Mouse (Mus musculus) stomach, postnatal 0 days (tissue): Measurements from ENCODE around the gene Tgfb3. TPM values are rescaled to one million over a fixed set of nuclear protein-coding genes. Genes with fewer than 3 reads are reported as not detected.

Experiments used
- ATAC-seq: fragments of 200-750 bp; cut with Nextera tagmentation; 2 replicates; pipeline ENCODE4 v1.8.0; 2017; ENCODE audit not compliant: low FRiP score, low TSS enrichment
- DNase-seq: peaks from one replicate; pipeline ENCODE4 v3.0.0-alpha.2; 2016; ENCODE audit warnings: low spot score
- H3K27ac ChIP-seq: fragments of 300-500 bp; sonication (generic); replicated peaks from 2 replicates; pipeline ENCODE4 v1.5.1; 2014; ENCODE audit warnings: mild to moderate bottlenecking, control low read depth
- H3K27me3 ChIP-seq: fragments of 300-500 bp; sonication (generic); 2 replicates; pipeline ENCODE4 v1.6.1; 2014; ENCODE audit warnings: low read length; ENCODE audit not compliant: control insufficient read depth, insufficient read depth
- H3K36me3 ChIP-seq: fragments of 300-500 bp; sonication (generic); 2 replicates; pipeline ENCODE4 v1.6.1; 2014; ENCODE audit warnings: low read length, mixed read lengths; ENCODE audit not compliant: control insufficient read depth, insufficient read depth
- H3K4me1 ChIP-seq: fragments of 300-500 bp; sonication (generic); replicated peaks from 2 replicates; pipeline ENCODE4 v1.6.1; 2014; ENCODE audit warnings: antibody characterized with exemption; ENCODE audit not compliant: control insufficient read depth, insufficient read depth
- H3K4me2 ChIP-seq: fragments of 300-500 bp; sonication (generic); replicated peaks from 2 replicates; pipeline ENCODE4 v1.6.1; 2014; ENCODE audit warnings: low read depth, mild to moderate bottlenecking, control low read depth, moderate library complexity
- H3K4me3 ChIP-seq: fragments of 300-500 bp; sonication (generic); 2 replicates; pipeline ENCODE4 v1.5.1; 2014; ENCODE audit warnings: low read depth, low read length, control low read depth
- H3K9ac ChIP-seq: fragments of 300-500 bp; sonication (generic); 2 replicates; pipeline ENCODE4 v1.6.1; 2014; ENCODE audit warnings: mild to moderate bottlenecking, low read length, control low read depth, mixed read lengths
- H3K9me3 ChIP-seq: fragments of 300-500 bp; sonication (generic); 2 replicates; pipeline ENCODE4 v1.6.1; 2016; ENCODE audit warnings: low read length; ENCODE audit not compliant: control insufficient read depth
- CTCF ChIP-seq: IDR thresholded peaks from 2 replicates; pipeline ENCODE4 v1.5.1; 2016; ENCODE audit warnings: antibody characterized with exemption, low read depth, mild to moderate bottlenecking, moderate library complexity
- EP300 ChIP-seq: optimal IDR thresholded peaks from 2 replicates; pipeline ENCODE3; 2016; ENCODE audit warnings: antibody characterized with exemption
- WGBS: fragments of 180-500 bp; shearing (Covaris S2); extraction: QIAGEN DNeasy Blood & Tissue Kit; methylation state at CpG from one replicate; pipeline ENCODE4 v1.1.7; 2014; 5-methylcytosine and 5-hydroxymethylcytosine counted together
- polyA plus RNA-seq: library from polyadenylated mRNA; unstranded; fragments of >200 nt; fragmentation: Nextera tagmentation; extraction: Ambion mirVana; gene quantifications from 2 replicates; pipeline ENCODE4 v1.2.1, GENCODE M21; 2015

Tgfb3 gene
- polyA plus RNA-seq, 1 experiment from 2014 or later: 9.4 TPM

DNA sequence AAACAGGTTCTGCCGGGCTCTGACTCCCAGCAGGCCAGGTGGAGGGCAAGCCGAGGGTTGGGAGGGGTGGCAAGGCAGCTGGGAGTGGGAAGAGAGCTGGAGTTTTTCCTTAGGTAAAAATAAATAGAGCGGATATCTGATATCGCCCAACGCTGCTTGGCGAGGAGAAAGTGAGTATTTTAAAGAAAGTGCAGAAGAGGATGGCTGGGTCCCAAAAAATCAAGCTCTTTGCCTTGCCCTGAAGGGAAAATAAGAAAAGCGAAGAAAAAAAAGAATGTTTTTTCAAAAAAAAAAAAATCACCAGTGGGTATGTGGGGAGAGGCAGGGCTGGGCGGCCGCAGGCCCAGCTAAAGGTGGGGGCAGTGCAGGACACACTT is 677 bp downstream of the Tgfb3 start:
- Histone ChIP-seq H3K4me1 (no peaks in the 10 kb centered on the region; the same call in 1 of the 2 replicates), H3K27ac (peak overlapping the region; percentile 93), H3K9me3 (no peaks in the 10 kb centered on the region), H3K4me2 (peak overlapping the region; percentile 93), H3K9ac (peak overlapping the region; percentile 58), H3K4me3 (peak overlapping the region; percentile 54), H3K27me3 (no peaks in the 10 kb centered on the region), H3K36me3 (no peaks in the 10 kb centered on the region)
- DNase-seq (no peak), ATAC-seq (no peak)
- no peak for TF ChIP-seq CTCF
- TF ChIP-seq EP300: no peak
- 14% methylated on average over 9 of the region's 9 CpGs for WGBS

DNA sequence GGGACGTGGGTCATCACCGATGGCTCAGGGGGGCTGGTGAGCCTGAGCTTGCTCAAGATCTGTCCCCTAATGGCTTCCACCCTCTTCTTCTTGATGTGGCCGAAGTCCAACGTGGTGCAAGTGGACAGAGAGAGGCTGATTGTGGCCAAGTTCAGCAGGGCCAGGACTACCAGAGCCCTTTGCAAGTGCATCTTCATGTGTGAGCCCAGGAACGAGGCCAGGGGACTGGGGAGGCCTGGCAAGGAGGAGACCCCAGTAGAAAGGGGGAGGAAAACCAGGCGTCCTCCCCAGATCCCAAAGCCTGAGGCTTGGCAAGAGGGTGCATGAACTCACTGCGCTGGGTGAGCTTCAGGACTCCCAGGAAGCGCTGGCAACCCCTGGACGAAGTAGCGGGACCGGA is 1.1 kb downstream of the Tgfb3 start:
- no peak for DNase-seq
- peak overlapping the region; percentile 53 for H3K9ac ChIP-seq
- WGBS: 32% methylated on average over 11 of the region's 11 CpGs

DNA sequence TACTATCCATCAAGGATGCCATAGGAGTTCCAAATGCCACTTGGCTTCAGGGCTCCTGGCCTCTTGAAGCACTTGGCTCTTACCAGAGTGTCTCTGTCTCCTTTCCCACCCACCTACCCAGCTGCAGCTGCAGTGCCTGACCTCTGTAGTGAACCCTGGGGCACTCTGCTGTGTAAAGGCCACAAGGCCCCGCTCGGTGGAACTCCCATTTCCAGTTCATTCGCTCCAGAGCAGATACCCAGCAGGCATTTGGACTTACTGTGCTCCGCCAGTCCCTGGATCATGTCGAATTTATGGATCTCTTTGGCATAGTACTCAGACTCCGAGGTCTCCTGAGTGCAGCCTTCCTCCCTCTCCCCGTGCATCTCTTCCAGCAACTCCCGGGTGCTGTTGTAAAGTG is 1.5 kb downstream of the Tgfb3 start:
- H3K9me3 ChIP-seq: no peaks in the 10 kb centered on the region
- no peak for ATAC-seq
- TF ChIP-seq EP300: no peak
- no peak for TF ChIP-seq CTCF
- no peak overlapping the region; the same call in 1 of the 2 replicates for H3K27ac ChIP-seq
- no peaks in the 10 kb centered on the region for H3K27me3 ChIP-seq
- H3K9ac ChIP-seq: peak overlapping the region; percentile 53; the same call in 1 of the 2 replicates
- peak overlapping the region; percentile 93 for H3K4me2 ChIP-seq
- 47% methylated on average over 8 of the region's 8 CpGs for WGBS
- DNase-seq: no peak
- H3K4me1 ChIP-seq: no peaks in the 10 kb centered on the region; the same call in 1 of the 2 replicates
- peak overlapping the region; percentile 54 for H3K4me3 ChIP-seq
- no peaks in the 10 kb centered on the region for H3K36me3 ChIP-seq

More for the DNA sequence above, 1.1 kb downstream of the Tgfb3 start:
- no peaks in the 10 kb centered on the region for H3K27me3 ChIP-seq
- no peak for ATAC-seq
- H3K4me3 ChIP-seq: peak overlapping the region; percentile 54
- H3K4me2 ChIP-seq: peak overlapping the region; percentile 93
- no peaks in the 10 kb centered on the region for H3K9me3 ChIP-seq
- H3K36me3 ChIP-seq: no peaks in the 10 kb centered on the region
- H3K4me1 ChIP-seq: no peaks in the 10 kb centered on the region; the same call in 1 of the 2 replicates
- H3K27ac ChIP-seq: peak overlapping the region; percentile 93; the same call in 1 of the 2 replicates
- TF ChIP-seq CTCF: no peak
- TF ChIP-seq EP300: no peak

GRCm38 (mm10) chr12:86076321-86076901 is 2.4 kb downstream of the Tgfb3 start:
- no peaks in the 10 kb centered on the region for H3K27me3 ChIP-seq
- no peaks in the 10 kb centered on the region for H3K9me3 ChIP-seq
- DNase-seq: peak; percentile 25
- no peak overlapping the region for H3K27ac ChIP-seq
- TF ChIP-seq EP300 (no peak), CTCF (peak; percentile 57)
- peak overlapping the region; percentile 93 for H3K4me2 ChIP-seq
- H3K4me3 ChIP-seq: peak overlapping the region; percentile 54
- H3K36me3 ChIP-seq: no peaks in the 10 kb centered on the region
- no peaks in the 10 kb centered on the region; the same call in 1 of the 2 replicates for H3K4me1 ChIP-seq
- no peak for ATAC-seq
- WGBS: 18% methylated on average over 13 of the region's 13 CpGs
- peak overlapping the region; percentile 28 for H3K9ac ChIP-seq

GRCm38 (mm10) chr12:86075358-86075757 is 3.5 kb downstream of the Tgfb3 start:
- no peaks in the 10 kb centered on the region for H3K36me3 ChIP-seq
- ATAC-seq (no peak), DNase-seq (no peak)
- no peaks in the 10 kb centered on the region for H3K9me3 ChIP-seq
- H3K27me3 ChIP-seq: no peaks in the 10 kb centered on the region
- no peaks in the 10 kb centered on the region; the same call in 1 of the 2 replicates for H3K4me1 ChIP-seq
- WGBS: 85% methylated on average over 7 of the region's 7 CpGs
- no peak overlapping the region for H3K4me2 ChIP-seq
- no peak overlapping the region for H3K9ac ChIP-seq
- H3K27ac ChIP-seq: no peak overlapping the region
- TF ChIP-seq EP300 (no peak), CTCF (no peak)
- no peak overlapping the region for H3K4me3 ChIP-seq

DNA sequence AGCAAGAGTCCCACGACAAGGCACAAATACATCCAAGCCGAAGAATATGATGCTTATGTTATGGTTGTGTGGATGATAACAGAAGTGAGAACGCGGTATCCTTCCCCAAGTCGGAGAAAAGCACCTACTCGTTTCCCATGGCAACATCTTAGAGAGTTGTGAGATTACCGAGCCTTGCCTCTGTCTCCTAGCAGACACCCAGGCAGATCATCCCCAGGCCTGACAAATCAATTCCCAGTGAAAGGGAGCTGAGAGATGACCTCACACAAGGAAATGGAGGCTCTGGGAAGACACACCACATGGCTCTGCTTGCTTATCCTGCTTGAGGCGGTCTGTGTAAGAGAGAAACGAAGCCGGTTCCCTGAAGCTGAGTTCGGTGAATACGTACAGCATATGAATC is 4.2 kb downstream of the Tgfb3 start:
- H3K4me1 ChIP-seq: no peaks in the 10 kb centered on the region; the same call in 1 of the 2 replicates
- TF ChIP-seq CTCF: no peak
- TF ChIP-seq EP300: no peak
- no peaks in the 10 kb centered on the region for H3K27me3 ChIP-seq
- no peak overlapping the region for H3K27ac ChIP-seq
- 77% methylated on average over 12 of the region's 12 CpGs for WGBS
- no peak for DNase-seq
- H3K9me3 ChIP-seq: no peaks in the 10 kb centered on the region
- no peak overlapping the region for H3K4me2 ChIP-seq
- H3K9ac ChIP-seq: no peak overlapping the region
- no peak for ATAC-seq
- H3K36me3 ChIP-seq: no peaks in the 10 kb centered on the region
- no peak overlapping the region for H3K4me3 ChIP-seq
